Mouse (Mus musculus) liver, embryonic 15.5 days (tissue): ENCODE measurements at regions not wholly inside any gene's neighbourhood (a gene's known extent, or its start where the extent isn't known, plus 50 kb on each side); places are given as distances from the start of the nearest gene placed in this dataset.

Experiments
- ATAC-seq: fragments of 200-750 bp; cut with Nextera tagmentation; 2 replicates; pipeline ENCODE4 v1.8.0; 2017; ENCODE audit warnings: moderate number of reproducible peaks, mild to moderate bottlenecking, moderate library complexity; ENCODE audit not compliant: insufficient read depth
- H3K27ac ChIP-seq: fragments of 300-500 bp; sonication (generic); replicated peaks from 2 replicates; pipeline ENCODE4 v1.5.1; 2015; ENCODE audit warnings: mild to moderate bottlenecking, inconsistent platforms
- H3K27me3 ChIP-seq: fragments of 300-500 bp; sonication (generic); 2 replicates; pipeline ENCODE4 v1.6.1; 2015; ENCODE audit warnings: mild to moderate bottlenecking, inconsistent platforms
- H3K36me3 ChIP-seq: fragments of 300-500 bp; sonication (generic); replicated peaks from 2 replicates; pipeline ENCODE4 v1.6.1; 2015; ENCODE audit warnings: moderate library complexity, mild to moderate bottlenecking, inconsistent platforms
- H3K4me1 ChIP-seq: fragments of 300-500 bp; sonication (generic); replicated peaks from 2 replicates; pipeline ENCODE4 v1.6.1; 2015; ENCODE audit warnings: inconsistent platforms
- H3K4me2 ChIP-seq: fragments of 300-500 bp; sonication (generic); 2 replicates; pipeline ENCODE4 v1.6.1; 2015; ENCODE audit warnings: moderate library complexity, mild to moderate bottlenecking, inconsistent platforms
- H3K4me3 ChIP-seq: fragments of 300-500 bp; sonication (generic); replicated peaks from 2 replicates; pipeline ENCODE4 v1.5.1; 2015; ENCODE audit warnings: mild to moderate bottlenecking, inconsistent platforms
- H3K9ac ChIP-seq: fragments of 300-500 bp; sonication (generic); 2 replicates; pipeline ENCODE4 v1.6.1; 2015; ENCODE audit warnings: moderate library complexity, mild to moderate bottlenecking, inconsistent platforms
- H3K9me3 ChIP-seq: fragments of 300-500 bp; sonication (generic); replicated peaks from 2 replicates; pipeline ENCODE4 v1.6.1; 2016; ENCODE audit warnings: inconsistent platforms
- WGBS: fragments of 180-500 bp; shearing (Covaris S2); methylation state at CpG from one replicate; pipeline ENCODE4 v1.1.7; 2015; ENCODE audit warnings: mixed read lengths; ENCODE audit not compliant: insufficient replicate concordance; 5-methylcytosine and 5-hydroxymethylcytosine counted together

DNA sequence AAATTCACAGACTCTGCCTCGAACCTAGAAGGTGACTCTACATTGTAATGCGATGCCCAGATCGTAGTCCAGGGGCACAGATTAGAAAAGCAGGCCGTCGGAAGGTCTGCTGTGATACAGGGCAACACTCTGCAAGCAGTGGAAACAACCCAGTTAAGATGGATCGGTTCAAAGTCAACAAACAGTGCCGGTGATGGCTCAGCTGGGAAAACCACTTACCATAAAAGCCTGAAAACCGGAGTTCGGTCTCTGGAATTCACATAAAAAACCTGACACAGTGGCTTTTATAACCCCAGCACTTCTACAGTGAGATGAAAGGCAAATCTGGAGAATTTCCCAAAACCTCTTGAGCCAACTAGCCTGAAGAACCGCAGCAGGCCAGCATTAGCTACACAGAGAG, 186.8 kb downstream of the Sp3 start:
- 50% methylated on average over 10 of the region's 10 CpGs for WGBS

DNA sequence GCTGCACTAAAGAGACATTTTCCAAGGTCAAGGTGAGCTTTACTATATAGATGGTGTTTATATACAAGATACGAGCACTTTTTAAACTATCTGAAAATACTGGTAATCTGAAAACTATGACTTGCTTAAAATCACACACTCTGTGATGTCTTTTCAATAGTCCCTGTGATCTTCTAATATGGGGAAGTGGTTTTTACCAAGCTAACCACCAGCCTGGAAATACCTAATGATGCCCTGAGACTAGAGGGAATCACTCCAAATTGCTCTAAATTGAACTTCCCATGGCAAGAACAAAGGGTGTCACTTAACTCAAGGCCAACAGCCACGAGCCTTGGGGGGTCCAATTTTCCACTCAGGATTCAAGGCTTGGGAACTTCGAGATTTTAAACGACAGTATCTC, 185.7 kb downstream of the Sp3 start:
- ATAC-seq: no peak

More for the DNA sequence above, 186.8 kb downstream of the Sp3 start:
- H3K27me3 ChIP-seq: 0 out of 2 replicates have a peak, but pooled peaks cover 4% of the 10 kb centered on the region
- H3K27ac ChIP-seq: no peak overlapping the region
- H3K4me1 ChIP-seq: no peaks in the 10 kb centered on the region
- H3K9ac ChIP-seq: no peak overlapping the region
- no peak overlapping the region for H3K4me3 ChIP-seq
- ATAC-seq: no peak
- no peaks in the 10 kb centered on the region for H3K36me3 ChIP-seq
- H3K4me2 ChIP-seq: no peak overlapping the region
- no peaks in the 10 kb centered on the region for H3K9me3 ChIP-seq

DNA sequence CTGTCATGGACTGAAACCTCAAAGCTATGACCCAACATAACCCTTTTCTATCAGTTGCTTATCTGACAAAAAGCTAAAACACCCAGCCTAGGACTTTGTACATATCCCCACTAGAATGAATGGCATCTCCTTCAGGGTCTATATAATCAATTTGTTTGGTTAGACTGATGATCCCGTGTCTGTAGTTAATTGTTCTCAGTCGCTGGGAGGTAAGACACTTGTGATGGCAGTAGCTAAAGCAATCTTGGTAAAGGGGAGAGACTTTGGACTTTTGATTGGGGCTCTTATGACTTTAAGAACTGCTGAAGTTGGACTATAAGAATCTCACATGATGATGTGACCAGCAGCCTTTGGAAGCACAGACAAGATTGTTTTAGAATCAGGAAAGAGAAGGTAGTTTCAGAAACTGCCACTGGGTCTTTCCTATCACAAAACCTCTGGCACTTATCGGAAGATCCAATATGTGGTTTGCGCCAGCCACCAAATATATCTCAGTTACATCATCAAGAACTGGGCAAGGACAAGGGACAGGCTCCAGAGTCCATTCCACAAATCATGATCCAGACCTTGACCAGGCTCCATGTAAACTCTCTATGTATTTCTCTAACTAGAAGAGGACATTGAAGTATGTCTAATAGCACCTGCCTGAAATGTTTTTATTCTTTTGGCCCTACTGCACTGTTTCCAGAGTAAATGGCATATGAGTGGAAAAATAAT, 183.1 kb downstream of the Sp3 start:
- H3K36me3 ChIP-seq: no peaks in the 10 kb centered on the region
- ATAC-seq: no peak
- H3K27ac ChIP-seq: no peak overlapping the region
- H3K9ac ChIP-seq: no peak overlapping the region
- H3K4me1 ChIP-seq: 0 out of 2 replicates have a peak, but pooled peaks cover 7% of the 10 kb centered on the region
- no peaks in the 10 kb centered on the region for H3K27me3 ChIP-seq
- H3K4me2 ChIP-seq: no peak overlapping the region
- H3K4me3 ChIP-seq: no peak overlapping the region
- 57% methylated on average over 4 of the region's 4 CpGs for WGBS
- H3K9me3 ChIP-seq: no peaks in the 10 kb centered on the region

More for the DNA sequence above, 185.7 kb downstream of the Sp3 start:
- Histone ChIP-seq H3K27me3 (0 out of 2 replicates have a peak, but pooled peaks cover 4% of the 10 kb centered on the region), H3K27ac (no peak overlapping the region), H3K9ac (no peak overlapping the region), H3K4me3 (no peak overlapping the region), H3K9me3 (no peaks in the 10 kb centered on the region), H3K4me1 (no peaks in the 10 kb centered on the region), H3K4me2 (no peak overlapping the region), H3K36me3 (no peaks in the 10 kb centered on the region)
- WGBS: 42% methylated on average over 4 of the region's 4 CpGs

DNA sequence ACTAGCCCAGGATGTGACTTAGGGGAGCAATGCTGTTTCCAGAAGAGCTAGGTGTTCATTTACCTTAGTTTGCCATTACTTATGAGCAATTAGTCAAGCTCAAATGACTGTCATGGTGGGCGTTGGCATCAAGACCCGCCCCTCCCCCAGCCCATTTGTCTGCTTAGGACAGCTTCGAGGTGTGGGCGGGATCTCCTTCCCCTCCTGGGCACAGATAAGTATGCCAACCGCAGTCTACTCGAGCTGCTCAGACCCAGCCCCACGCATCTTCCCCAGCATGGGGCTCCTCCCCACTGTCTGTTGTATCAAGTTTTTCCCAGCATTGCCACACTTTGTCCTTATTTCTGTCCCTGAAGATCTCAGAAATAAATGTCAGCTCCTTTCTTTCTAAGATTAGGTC, 179.6 kb downstream of the Sp3 start:
- no peaks in the 10 kb centered on the region for H3K9me3 ChIP-seq
- H3K4me2 ChIP-seq: no peak overlapping the region
- 28% methylated on average over 7 of the region's 7 CpGs for WGBS
- H3K4me1 ChIP-seq: 0 out of 2 replicates have a peak, but pooled peaks cover 7% of the 10 kb centered on the region
- no peaks in the 10 kb centered on the region for H3K36me3 ChIP-seq
- no peak overlapping the region for H3K27ac ChIP-seq
- H3K27me3 ChIP-seq: no peaks in the 10 kb centered on the region
- peak; percentile 67 for ATAC-seq
- H3K4me3 ChIP-seq: no peak overlapping the region
- H3K9ac ChIP-seq: no peak overlapping the region

DNA sequence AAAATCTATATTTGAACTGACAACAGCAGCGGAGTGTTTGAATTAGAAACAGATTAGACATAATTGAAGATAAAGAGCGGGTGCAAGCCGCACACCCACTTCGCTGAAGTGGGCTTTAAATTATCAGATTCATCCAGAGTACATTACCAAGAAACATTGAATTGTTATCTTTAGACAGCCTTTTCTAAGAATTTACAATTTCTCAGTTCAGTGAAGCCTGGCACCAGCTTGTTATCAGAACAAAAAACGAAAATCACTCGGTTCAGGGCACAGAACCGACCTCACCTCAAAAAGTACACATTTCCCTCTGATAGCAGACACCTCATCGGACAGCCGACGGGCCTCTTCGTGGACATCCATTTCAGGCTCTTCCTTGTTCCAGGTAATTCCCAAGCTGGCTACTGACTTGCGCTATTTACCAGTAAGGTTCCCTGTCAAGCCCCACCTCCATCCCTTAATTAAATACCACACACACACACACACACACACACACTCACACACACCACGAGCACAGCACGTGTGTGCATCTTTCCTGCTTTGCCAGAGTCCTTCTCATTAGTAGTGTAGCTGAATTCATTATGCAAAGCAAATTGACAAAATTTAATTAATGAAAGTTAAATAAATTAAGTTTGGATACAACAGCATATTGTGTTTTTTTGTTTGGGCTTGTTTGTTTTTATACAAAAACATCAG, 166.8 kb downstream of the Sp3 start:
- Histone ChIP-seq H3K9ac (no peak overlapping the region), H3K4me1 (peaks cover 14% of the 10 kb centered on the region; the same call in 1 of the 2 replicates), H3K9me3 (no peaks in the 10 kb centered on the region), H3K36me3 (no peaks in the 10 kb centered on the region), H3K4me2 (peak overlapping the region; percentile 36; the same call in 1 of the 2 replicates), H3K27ac (no peak overlapping the region), H3K27me3 (peaks cover 33% of the 10 kb centered on the region), H3K4me3 (no peak overlapping the region)
- peak; percentile 40 for ATAC-seq
- 17% methylated on average over 14 of the region's 14 CpGs for WGBS

DNA sequence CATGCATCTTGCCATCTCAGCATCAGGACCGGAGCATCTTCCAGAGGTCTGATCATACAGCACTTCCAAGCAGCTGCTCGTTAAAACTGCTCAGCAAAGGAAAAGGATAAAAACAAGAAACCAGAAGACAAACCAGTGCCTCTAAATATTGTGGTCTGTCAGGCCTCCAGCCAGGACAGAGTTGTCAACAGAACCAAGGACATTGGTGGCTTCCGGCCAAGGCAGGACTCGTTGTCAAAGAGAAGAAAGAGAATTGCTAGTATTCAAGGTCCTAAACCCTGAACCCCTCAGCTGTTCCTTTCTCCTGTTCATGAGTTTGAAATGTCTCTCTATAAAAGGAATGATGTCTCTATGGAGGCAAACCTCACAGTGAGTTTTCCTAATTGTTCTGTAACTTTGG, 155.0 kb downstream of the Sp3 start:
- Histone ChIP-seq H3K27ac (no peak overlapping the region), H3K9me3 (no peaks in the 10 kb centered on the region), H3K27me3 (no peaks in the 10 kb centered on the region), H3K4me1 (no peaks in the 10 kb centered on the region), H3K4me3 (no peak overlapping the region), H3K36me3 (no peaks in the 10 kb centered on the region), H3K9ac (no peak overlapping the region), H3K4me2 (no peak overlapping the region)
- WGBS: 61% methylated on average over 4 of the region's 4 CpGs
- ATAC-seq: no peak

DNA sequence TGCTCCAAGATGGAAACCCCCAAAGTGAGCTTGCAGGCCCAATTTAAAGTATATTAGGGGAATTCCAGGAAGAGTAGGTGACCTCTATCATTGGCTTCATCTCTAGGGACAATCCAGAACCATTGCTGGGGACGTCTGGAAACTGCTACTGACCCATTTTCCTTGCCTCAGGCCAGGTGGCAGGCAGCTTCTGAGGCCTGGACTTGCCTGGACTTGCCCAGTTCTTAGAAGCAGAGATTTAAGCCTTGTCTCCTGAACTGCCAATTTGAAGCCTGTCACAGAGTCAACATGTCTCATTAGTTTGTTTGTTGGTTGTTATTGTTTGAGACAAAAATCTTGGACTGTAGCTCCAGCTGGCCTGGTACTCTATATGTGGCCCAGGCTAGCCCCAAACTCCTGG, 151.1 kb downstream of the Sp3 start:
- no peak overlapping the region for H3K9ac ChIP-seq
- 2% methylated on average over 1 of the region's 1 CpGs for WGBS
- no peaks in the 10 kb centered on the region for H3K27me3 ChIP-seq
- H3K9me3 ChIP-seq: no peaks in the 10 kb centered on the region
- no peaks in the 10 kb centered on the region for H3K36me3 ChIP-seq
- H3K4me2 ChIP-seq: no peak overlapping the region
- ATAC-seq: no peak
- H3K27ac ChIP-seq: no peak overlapping the region
- no peak overlapping the region for H3K4me3 ChIP-seq
- no peaks in the 10 kb centered on the region for H3K4me1 ChIP-seq

DNA sequence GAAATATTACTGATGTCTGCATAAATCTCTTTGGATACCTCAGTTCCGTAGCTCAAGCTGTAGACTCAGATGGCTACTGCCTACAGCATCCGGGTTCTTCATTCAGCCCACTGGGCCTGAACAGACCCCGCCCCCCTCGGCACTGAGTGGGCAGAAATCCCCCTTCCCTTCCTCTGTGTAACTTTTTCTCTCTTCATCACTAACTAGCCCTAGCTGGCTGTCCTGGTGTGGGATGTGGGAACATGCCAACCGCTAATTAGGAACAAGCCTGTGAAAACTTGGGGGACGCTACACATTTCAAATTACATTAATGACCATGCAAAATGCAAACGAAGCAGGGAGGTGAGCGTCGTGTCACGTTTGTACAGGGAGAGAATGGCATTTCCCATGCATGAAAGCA, 147.5 kb downstream of the Sp3 start:
- 72% methylated on average over 10 of the region's 10 CpGs for WGBS
- no peaks in the 10 kb centered on the region for H3K36me3 ChIP-seq
- H3K4me1 ChIP-seq: no peaks in the 10 kb centered on the region
- H3K27ac ChIP-seq: no peak overlapping the region
- ATAC-seq: no peak
- no peaks in the 10 kb centered on the region for H3K27me3 ChIP-seq
- no peak overlapping the region for H3K4me3 ChIP-seq
- H3K9me3 ChIP-seq: no peaks in the 10 kb centered on the region
- H3K9ac ChIP-seq: no peak overlapping the region
- H3K4me2 ChIP-seq: no peak overlapping the region

DNA sequence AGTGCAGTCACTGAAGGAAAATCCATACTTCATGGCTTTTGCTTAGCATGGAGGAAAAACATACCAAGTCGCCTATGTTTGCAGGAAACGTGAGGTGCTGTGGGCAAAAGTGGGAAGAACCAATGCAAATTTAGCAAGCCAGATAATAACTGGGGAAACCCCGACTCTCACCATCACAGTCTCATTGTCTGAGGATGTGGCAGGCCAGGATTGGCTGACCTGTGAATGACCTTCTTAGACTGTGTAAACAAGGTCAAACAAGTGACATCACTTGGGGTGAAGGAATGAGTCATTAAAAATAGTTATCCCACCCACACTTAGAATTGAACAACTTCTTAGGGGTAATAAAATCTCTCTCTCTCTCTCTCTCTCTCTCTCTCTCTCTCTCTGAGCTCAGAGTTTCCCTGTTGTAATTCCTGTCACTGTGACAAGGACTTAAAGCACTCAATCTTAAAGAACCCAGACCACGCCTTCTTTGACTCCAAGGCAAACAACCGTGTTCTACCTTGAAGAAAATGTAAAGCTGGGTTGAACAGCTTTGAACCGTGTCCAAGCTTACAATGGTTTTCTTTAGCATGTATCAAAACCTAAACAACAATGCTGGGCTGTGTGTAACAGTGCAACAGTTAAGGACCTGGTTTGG, 142.0 kb downstream of the Sp3 start:
- no peaks in the 10 kb centered on the region for H3K4me1 ChIP-seq
- H3K4me2 ChIP-seq: no peak overlapping the region
- no peak for ATAC-seq
- no peak overlapping the region for H3K9ac ChIP-seq
- no peak overlapping the region for H3K27ac ChIP-seq
- H3K9me3 ChIP-seq: no peaks in the 10 kb centered on the region
- 38% methylated on average over 6 of the region's 6 CpGs for WGBS
- H3K4me3 ChIP-seq: no peak overlapping the region
- H3K27me3 ChIP-seq: no peaks in the 10 kb centered on the region
- H3K36me3 ChIP-seq: no peaks in the 10 kb centered on the region

DNA sequence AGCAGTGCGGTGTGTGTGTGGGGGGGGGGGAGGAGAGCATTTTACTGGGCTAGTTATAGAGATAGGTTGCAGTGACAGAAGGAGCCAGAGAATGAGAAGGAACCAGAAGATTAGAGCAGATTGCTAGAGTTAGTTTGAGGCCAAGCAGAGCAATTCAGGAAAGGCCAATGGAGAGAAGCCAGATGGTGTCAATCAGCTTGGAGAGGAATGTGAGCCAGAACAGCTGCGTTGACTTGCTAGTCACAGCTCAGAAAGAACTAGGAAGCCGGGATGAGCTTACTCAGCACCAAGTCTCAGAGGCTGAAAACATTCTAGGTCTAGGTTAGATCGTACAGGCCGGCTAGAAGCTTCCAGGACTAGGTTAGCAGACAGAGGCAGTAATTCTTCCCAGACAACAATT, 140.6 kb downstream of the Sp3 start:
- H3K27ac ChIP-seq: no peak overlapping the region
- no peaks in the 10 kb centered on the region for H3K4me1 ChIP-seq
- no peak for ATAC-seq
- WGBS: 73% methylated on average over 5 of the region's 5 CpGs
- no peaks in the 10 kb centered on the region for H3K36me3 ChIP-seq
- H3K9ac ChIP-seq: no peak overlapping the region
- H3K27me3 ChIP-seq: no peaks in the 10 kb centered on the region
- H3K4me3 ChIP-seq: no peak overlapping the region
- no peak overlapping the region for H3K4me2 ChIP-seq
- H3K9me3 ChIP-seq: no peaks in the 10 kb centered on the region

DNA sequence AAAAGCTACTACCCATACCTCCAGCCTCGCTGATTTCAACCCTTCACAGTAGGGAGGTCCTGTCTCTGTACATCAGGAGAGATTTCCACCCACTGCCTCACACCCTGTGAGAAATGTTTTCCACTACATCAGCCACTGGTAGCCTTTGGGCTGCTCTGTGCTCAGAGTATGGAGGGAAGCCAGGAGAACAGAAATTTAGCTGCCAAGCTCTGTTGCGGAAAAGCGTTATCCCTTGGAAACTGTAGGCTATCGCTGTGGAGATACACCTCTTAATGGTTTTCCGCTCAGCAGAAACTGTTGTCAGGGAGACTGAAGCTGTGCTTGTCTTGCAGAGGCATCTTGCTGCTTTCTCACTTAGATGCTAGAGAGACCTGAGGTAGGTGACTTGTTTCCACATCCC, 138.9 kb downstream of the Sp3 start:
- Histone ChIP-seq H3K4me3 (no peak overlapping the region), H3K4me1 (no peaks in the 10 kb centered on the region), H3K27ac (no peak overlapping the region), H3K4me2 (no peak overlapping the region), H3K27me3 (no peaks in the 10 kb centered on the region), H3K36me3 (no peaks in the 10 kb centered on the region), H3K9me3 (no peaks in the 10 kb centered on the region), H3K9ac (no peak overlapping the region)
- no peak for ATAC-seq
- WGBS: 77% methylated on average over 5 of the region's 5 CpGs
